Mouse (Mus musculus): Measurements from ENCODE around the gene Perm1. TPM values are rescaled to one million over a fixed set of nuclear protein-coding genes. Genes with fewer than 3 reads are reported as not detected.

Perm1 gene
- polyA plus RNA-seq, 1 experiment from 2014 or later, result 0.65 TPM

Small RNA genes within 50 kb of the gene (microRNA-seq; reads per million reads assigned to microRNA genes)
- gene Mir7658, result 11.0 reads per million, percentile 22 among the genes with 10 or more reads in this experiment

Other genes starting within 250 kb of the Perm1 start
- 12.7 and 15.7 TPM in 2 replicates for gene B3galt6, start 223.2 kb upstream of the Perm1 start, polyA plus RNA-seq (2016; fragmentation: Nextera tagmentation; extraction: Ambion mirVana)
- 132 and 138 TPM in 2 replicates for gene Sdf4, start 223.0 kb upstream of the Perm1 start, polyA plus RNA-seq (2016; fragmentation: Nextera tagmentation; extraction: Ambion mirVana)
- 1.1 and 1.4 TPM in 2 replicates for gene Tnfrsf4, start 202.0 kb upstream of the Perm1 start, polyA plus RNA-seq (2016; fragmentation: Nextera tagmentation; extraction: Ambion mirVana)
- 1.2 and 1.4 TPM in 2 replicates for gene Tnfrsf18, start 189.7 kb upstream of the Perm1 start, polyA plus RNA-seq (2016; fragmentation: Nextera tagmentation; extraction: Ambion mirVana)
- gene Ttll10, start 156.5 kb upstream of the Perm1 start, polyA plus RNA-seq (2016; fragmentation: Nextera tagmentation; extraction: Ambion mirVana), result 0.69 and 0.95 TPM in 2 replicates
- gene 9430015G10Rik, start 105.9 kb upstream of the Perm1 start, polyA plus RNA-seq (2016; fragmentation: Nextera tagmentation; extraction: Ambion mirVana), result 73.9 and 76.9 TPM in 2 replicates
- gene Rnf223, start 85.4 kb upstream of the Perm1 start, polyA plus RNA-seq (2016; fragmentation: Nextera tagmentation; extraction: Ambion mirVana), result 0.70 and 0.89 TPM in 2 replicates
- 59.0 and 61.7 TPM in 2 replicates for gene Agrn, start 18.4 kb upstream of the Perm1 start, polyA plus RNA-seq (2016; fragmentation: Nextera tagmentation; extraction: Ambion mirVana)
- gene Isg15, start 15.1 kb upstream of the Perm1 start, polyA plus RNA-seq (2016; fragmentation: Nextera tagmentation; extraction: Ambion mirVana), result 0.34 and 0.47 TPM in 2 replicates
- 2.2 and 2.7 TPM in 2 replicates for gene AW011738, start 12.6 kb upstream of the Perm1 start, polyA plus RNA-seq (2016; fragmentation: Nextera tagmentation; extraction: Ambion mirVana)
- gene Plekhn1, start 19.0 kb downstream of the Perm1 start, polyA plus RNA-seq (2016; fragmentation: Nextera tagmentation; extraction: Ambion mirVana), result 22.5 and 23.9 TPM in 2 replicates
- 110 and 120 TPM in 2 replicates for gene Noc2l, start 20.1 kb downstream of the Perm1 start, polyA plus RNA-seq (2016; fragmentation: Nextera tagmentation; extraction: Ambion mirVana)
- 1.2 and 1.6 TPM in 2 replicates for gene Samd11, start 39.8 kb downstream of the Perm1 start, polyA plus RNA-seq (2016; fragmentation: Nextera tagmentation; extraction: Ambion mirVana)
- gene Vmn2r-ps159, start 115.2 kb downstream of the Perm1 start, polyA plus RNA-seq (2016; fragmentation: Nextera tagmentation; extraction: Ambion mirVana), result not detected in 2 replicates

Measured in embryonic facial prominence, embryonic 10.5 days (tissue).